Mouse (Mus musculus) heart, embryonic 15.5 days (tissue): ENCODE data around the gene Cfd. TPM values are rescaled to one million over a fixed set of nuclear protein-coding genes. Genes with fewer than 3 reads are reported as not detected.

Experiments
- ATAC-seq: fragments of 200-750 bp; cut with Nextera tagmentation; replicated peaks from 2 replicates; pipeline ENCODE4 v1.8.0; 2017; ENCODE audit warnings: low read depth, moderate TSS enrichment; ENCODE audit not compliant: insufficient number of reproducible peaks, insufficient read depth, low FRiP score
- H3K27ac ChIP-seq: fragments of 300-500 bp; sonication (generic); 2 replicates; pipeline ENCODE4 v1.5.1; 2015; ENCODE audit warnings: mild to moderate bottlenecking, inconsistent platforms
- H3K27me3 ChIP-seq: fragments of 300-500 bp; sonication (generic); 2 replicates; pipeline ENCODE4 v1.6.1; 2015; ENCODE audit warnings: inconsistent platforms
- H3K36me3 ChIP-seq: fragments of 300-500 bp; sonication (generic); 2 replicates; pipeline ENCODE4 v1.6.1; 2015; ENCODE audit warnings: mild to moderate bottlenecking, inconsistent platforms
- H3K4me1 ChIP-seq: fragments of 300-500 bp; sonication (generic); replicated peaks from 2 replicates; pipeline ENCODE4 v1.6.1; 2015; ENCODE audit warnings: inconsistent platforms
- H3K4me2 ChIP-seq: fragments of 300-500 bp; sonication (generic); 2 replicates; pipeline ENCODE4 v1.6.1; 2015; ENCODE audit warnings: inconsistent platforms, mild to moderate bottlenecking, moderate library complexity
- H3K4me3 ChIP-seq: fragments of 300-500 bp; sonication (generic); 2 replicates; pipeline ENCODE4 v1.5.1; 2015; ENCODE audit warnings: mild to moderate bottlenecking, inconsistent platforms
- H3K9ac ChIP-seq: fragments of 300-500 bp; sonication (generic); 2 replicates; pipeline ENCODE4 v1.6.1; 2015; ENCODE audit warnings: mild to moderate bottlenecking, inconsistent platforms
- H3K9me3 ChIP-seq: fragments of 300-500 bp; sonication (generic); replicated peaks from 2 replicates; pipeline ENCODE4 v1.6.1; 2016; ENCODE audit warnings: inconsistent platforms
- WGBS: fragments of 180-500 bp; shearing (Covaris S2); methylation state at CpG from one replicate; pipeline ENCODE4 v1.1.7; 2015; ENCODE audit warnings: mixed read lengths; 5-methylcytosine and 5-hydroxymethylcytosine counted together
- polyA plus RNA-seq: library from polyadenylated mRNA; unstranded; fragments of >200 nt; fragmentation: Nextera tagmentation; extraction: Ambion mirVana; gene quantifications from 2 replicates; pipeline ENCODE4 v1.2.1, GENCODE M21; 2015

The Cfd gene
- polyA plus RNA-seq, 1 experiment from 2014 or later = not detected

- H3K36me3 ChIP-seq = peaks cover 62% of the 10 kb centered on the region
- no peaks in the 10 kb centered on the region for H3K9me3 ChIP-seq
- H3K9ac ChIP-seq = no peak overlapping the region
- ATAC-seq = no peak
- WGBS = 88% methylated on average over 23 of the region's 23 CpGs
- no peaks in the 10 kb centered on the region for H3K27me3 ChIP-seq
- no peak overlapping the region for H3K4me3 ChIP-seq
- peaks cover 50% of the 10 kb centered on the region for H3K4me1 ChIP-seq
- no peak overlapping the region for H3K4me2 ChIP-seq
- no peak overlapping the region for H3K27ac ChIP-seq
Measured at GRCm38 (mm10) chr10:79862049-79862788, 28.4 kb upstream of the Cfd start.

GRCm38 (mm10) chr10:79862925-79863324 lies 27.7 kb upstream of the Cfd start:
- Histone ChIP-seq H3K36me3 (peaks cover 62% of the 10 kb centered on the region), H3K4me1 (peaks cover 43% of the 10 kb centered on the region), H3K27ac (no peak overlapping the region), H3K9me3 (no peaks in the 10 kb centered on the region), H3K27me3 (no peaks in the 10 kb centered on the region), H3K9ac (no peak overlapping the region), H3K4me3 (no peak overlapping the region), H3K4me2 (no peak overlapping the region)
- WGBS = 61% methylated on average over 10 of the region's 10 CpGs
- no peak for ATAC-seq

- Histone ChIP-seq H3K36me3 (peaks cover 52% of the 10 kb centered on the region), H3K4me3 (no peak overlapping the region), H3K9me3 (no peaks in the 10 kb centered on the region), H3K4me2 (no peak overlapping the region), H3K4me1 (peaks cover 26% of the 10 kb centered on the region), H3K9ac (no peak overlapping the region), H3K27ac (no peak overlapping the region), H3K27me3 (no peaks in the 10 kb centered on the region)
- 52% methylated on average over 10 of the region's 10 CpGs for WGBS
- ATAC-seq = 0 out of 2 replicates have a peak, but pooled peaks have one; percentile 5
Measured at GRCm38 (mm10) chr10:79864351-79865188, 26.1 kb upstream of the Cfd start.

DNA sequence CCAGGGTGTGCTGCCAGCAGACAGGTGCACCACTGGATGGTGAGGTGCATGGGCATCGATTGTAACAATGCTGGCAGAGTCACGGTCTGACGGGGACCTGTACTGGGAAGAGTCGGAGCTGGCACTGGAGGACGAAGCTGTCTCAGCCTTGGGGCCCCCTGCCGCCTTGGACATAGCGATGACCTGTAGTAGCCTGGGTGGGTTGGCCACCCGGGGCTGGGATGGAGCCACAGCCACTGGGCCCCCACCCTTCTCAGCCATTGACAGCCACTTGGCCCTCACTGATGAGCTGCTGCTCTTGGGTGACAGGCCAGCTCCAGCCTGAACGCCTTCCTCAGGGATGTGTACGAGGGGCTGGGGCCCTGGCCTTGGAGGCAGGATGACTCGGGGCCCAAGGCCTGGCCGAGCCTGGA lies 25.5 kb upstream of the Cfd start:
- peaks cover 46% of the 10 kb centered on the region for H3K36me3 ChIP-seq
- H3K4me1 ChIP-seq = peaks cover 20% of the 10 kb centered on the region
- 51% methylated on average over 12 of the region's 12 CpGs for WGBS
- no peaks in the 10 kb centered on the region for H3K9me3 ChIP-seq
- peak; percentile 25 for ATAC-seq
- peak overlapping the region; percentile 3; the same call in 1 of the 2 replicates for H3K9ac ChIP-seq
- H3K4me2 ChIP-seq = no peak overlapping the region
- H3K27ac ChIP-seq = peak overlapping the region; percentile 57
- H3K27me3 ChIP-seq = no peaks in the 10 kb centered on the region
- H3K4me3 ChIP-seq = no peak overlapping the region

GRCm38 (mm10) chr10:79865801-79866295 lies 24.8 kb upstream of the Cfd start:
- WGBS = 59% methylated on average over 19 of the region's 19 CpGs
- ATAC-seq = peak; percentile 12
- Histone ChIP-seq H3K4me2 (no peak overlapping the region), H3K36me3 (peaks cover 39% of the 10 kb centered on the region), H3K4me1 (peaks cover 17% of the 10 kb centered on the region), H3K9ac (no peak overlapping the region), H3K4me3 (no peak overlapping the region), H3K27ac (0 out of 2 replicates have a peak overlapping the region, but pooled peaks have one; percentile 57), H3K9me3 (no peaks in the 10 kb centered on the region), H3K27me3 (no peaks in the 10 kb centered on the region)

DNA sequence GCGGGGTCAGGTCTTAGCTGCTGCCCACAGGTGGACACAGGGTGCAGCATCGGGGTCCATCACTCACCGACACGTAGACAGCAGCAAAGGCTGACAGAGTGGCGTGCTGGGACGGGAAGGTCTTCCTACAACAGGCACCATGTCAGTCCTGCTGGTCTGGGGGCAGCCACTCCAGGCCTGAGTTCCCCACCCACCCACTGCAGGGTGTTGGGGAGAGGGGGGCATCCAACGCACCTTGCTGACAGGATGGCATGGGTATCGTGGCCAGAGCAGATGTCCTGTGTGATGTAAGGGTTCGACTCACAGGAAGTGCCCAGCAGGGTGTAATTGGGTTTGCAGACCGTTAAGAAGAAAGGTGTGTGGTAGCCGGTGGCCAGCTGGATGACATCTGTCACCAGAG lies 24.1 kb upstream of the Cfd start:
- Histone ChIP-seq H3K4me1 (peaks cover 17% of the 10 kb centered on the region), H3K4me3 (no peak overlapping the region), H3K27ac (no peak overlapping the region), H3K4me2 (no peak overlapping the region), H3K9ac (no peak overlapping the region), H3K27me3 (no peaks in the 10 kb centered on the region), H3K9me3 (no peaks in the 10 kb centered on the region), H3K36me3 (peaks cover 32% of the 10 kb centered on the region)
- no peak for ATAC-seq
- WGBS = 73% methylated on average over 11 of the region's 11 CpGs

DNA sequence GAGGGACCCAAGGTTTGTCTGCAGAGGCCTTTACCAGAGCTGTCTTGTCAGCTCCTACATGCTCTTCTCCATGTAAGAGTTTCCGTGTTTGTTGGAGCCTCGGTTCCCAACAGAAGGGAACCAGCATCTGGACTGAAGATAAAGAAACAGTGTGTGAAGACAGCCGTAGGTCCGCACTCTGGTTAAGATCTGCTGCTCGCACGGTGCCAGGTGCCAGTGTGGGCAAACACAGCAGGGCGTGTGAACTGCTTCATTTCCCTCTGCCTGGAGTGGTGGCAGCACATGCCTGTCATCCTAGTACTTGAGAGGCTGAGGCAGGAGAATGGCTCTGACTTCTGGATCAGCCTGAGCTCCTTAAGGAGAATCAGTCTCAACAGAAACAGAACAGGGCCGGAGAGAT lies 18.8 kb upstream of the Cfd start:
- H3K9ac ChIP-seq = no peak overlapping the region
- WGBS = 89% methylated on average over 8 of the region's 8 CpGs

GRCm38 (mm10) chr10:79872862-79873261 lies 17.8 kb upstream of the Cfd start:
- no peak for ATAC-seq
- H3K9ac ChIP-seq = no peak overlapping the region
- H3K4me2 ChIP-seq = no peak overlapping the region
- H3K4me3 ChIP-seq = no peak overlapping the region
- no peaks in the 10 kb centered on the region for H3K9me3 ChIP-seq
- WGBS = 45% methylated on average over 3 of the region's 3 CpGs
- H3K4me1 ChIP-seq = peaks cover 18% of the 10 kb centered on the region
- H3K27ac ChIP-seq = no peak overlapping the region
- H3K27me3 ChIP-seq = 0 out of 2 replicates have a peak, but pooled peaks cover 4% of the 10 kb centered on the region
- H3K36me3 ChIP-seq = no peaks in the 10 kb centered on the region; the same call in 1 of the 2 replicates

More for the DNA sequence above, 18.8 kb upstream of the Cfd start:
- Histone ChIP-seq H3K4me3 (no peak overlapping the region), H3K36me3 (no peaks in the 10 kb centered on the region; the same call in 1 of the 2 replicates), H3K4me1 (peaks cover 18% of the 10 kb centered on the region), H3K4me2 (no peak overlapping the region), H3K27ac (no peak overlapping the region), H3K27me3 (0 out of 2 replicates have a peak, but pooled peaks cover 4% of the 10 kb centered on the region), H3K9me3 (no peaks in the 10 kb centered on the region)
- ATAC-seq = no peak

- Histone ChIP-seq H3K4me2 (peak overlapping the region; percentile 96), H3K4me1 (peaks cover 18% of the 10 kb centered on the region), H3K27ac (no peak overlapping the region), H3K9ac (no peak overlapping the region), H3K36me3 (no peaks in the 10 kb centered on the region; the same call in 1 of the 2 replicates), H3K4me3 (peak overlapping the region; percentile 66), H3K9me3 (no peaks in the 10 kb centered on the region), H3K27me3 (0 out of 2 replicates have a peak, but pooled peaks cover 4% of the 10 kb centered on the region)
- no peak for ATAC-seq
- 5% methylated on average over 6 of the region's 6 CpGs for WGBS
Measured at GRCm38 (mm10) chr10:79873313-79873712, 17.3 kb upstream of the Cfd start.

- no peaks in the 10 kb centered on the region for H3K9me3 ChIP-seq
- peak overlapping the region; percentile 76 for H3K9ac ChIP-seq
- H3K36me3 ChIP-seq = no peaks in the 10 kb centered on the region; the same call in 1 of the 2 replicates
- H3K27me3 ChIP-seq = 0 out of 2 replicates have a peak, but pooled peaks cover 4% of the 10 kb centered on the region
- peaks cover 18% of the 10 kb centered on the region for H3K4me1 ChIP-seq
- H3K4me2 ChIP-seq = peak overlapping the region; percentile 96
- peak overlapping the region; percentile 66 for H3K4me3 ChIP-seq
- 0 out of 2 replicates have a peak, but pooled peaks have one; percentile 8 for ATAC-seq
- no peak overlapping the region for H3K27ac ChIP-seq
- 4% methylated on average over 25 of the region's 26 CpGs for WGBS
Measured at GRCm38 (mm10) chr10:79873715-79874289, 16.9 kb upstream of the Cfd start.
